Mouse (Mus musculus): ENCODE measurements around the gene Zfp182. TPM values are rescaled to one million over a fixed set of nuclear protein-coding genes. Genes with fewer than 3 reads are reported as not detected.

Gene Zfp182
- 3.4 and 3.8 TPM in 2 replicates for polyA plus RNA-seq (2016; fragmentation: Nextera tagmentation; extraction: Ambion mirVana)

- DNase-seq (ENCODE audit: low spot score) = peak; percentile 88
- Histone ChIP-seq H3K36me3 (no peaks in the 10 kb centered on the region), H3K4me1 (no peaks in the 10 kb centered on the region), H3K4me3 (peak within 1 kb of the TSS; percentile 61), H3K9me3 (no peaks in the 10 kb centered on the region), H3K27me3 (ENCODE audit: insufficient read depth, poor library complexity, severe bottlenecking) (no peaks in the 10 kb centered on the region), H3K27ac (peak within 1 kb of the TSS; percentile 73; the same call in 1 of the 2 replicates)
- WGBS = 15% methylated on average over 25 of the region's 25 CpGs
Measured at GRCm38 (mm10) chrX:21061866-21062543, at the start of gene Zfp182. Zfp182 (minus strand) TSS chrX:21062316.

- no peaks in the 10 kb centered on the region for H3K27me3 ChIP-seq (ENCODE audit: insufficient read depth, poor library complexity, severe bottlenecking)
- no peaks in the 10 kb centered on the region for H3K9me3 ChIP-seq
- no peaks in the 10 kb centered on the region for H3K4me1 ChIP-seq
- no peaks in the 10 kb centered on the region for H3K36me3 ChIP-seq
- 51% methylated on average over 7 of the region's 7 CpGs for WGBS
- no peak for DNase-seq (ENCODE audit: low spot score)
- H3K4me3 ChIP-seq = peak overlapping the region; percentile 58
- no peak overlapping the region for H3K27ac ChIP-seq
Measured at GRCm38 (mm10) chrX:21089867-21090239, 27.7 kb upstream of the Zfp182 start.

- no peaks in the 10 kb centered on the region for H3K36me3 ChIP-seq
- WGBS = 16% methylated on average over 27 of the region's 27 CpGs
- peak within 1 kb of the TSS; percentile 52 for H3K27ac ChIP-seq
- no peaks in the 10 kb centered on the region for H3K27me3 ChIP-seq (ENCODE audit: insufficient read depth, poor library complexity, severe bottlenecking)
- no peaks in the 10 kb centered on the region for H3K4me1 ChIP-seq
- peak; percentile 76 for DNase-seq (ENCODE audit: low spot score)
- peak within 1 kb of the TSS; percentile 58 for H3K4me3 ChIP-seq
- no peaks in the 10 kb centered on the region for H3K9me3 ChIP-seq
Measured at GRCm38 (mm10) chrX:21088983-21089866, 27.1 kb upstream of the Zfp182 start, which contains the start of gene Zfp300. Zfp300 (minus strand) TSS chrX:21089527.

DNA sequence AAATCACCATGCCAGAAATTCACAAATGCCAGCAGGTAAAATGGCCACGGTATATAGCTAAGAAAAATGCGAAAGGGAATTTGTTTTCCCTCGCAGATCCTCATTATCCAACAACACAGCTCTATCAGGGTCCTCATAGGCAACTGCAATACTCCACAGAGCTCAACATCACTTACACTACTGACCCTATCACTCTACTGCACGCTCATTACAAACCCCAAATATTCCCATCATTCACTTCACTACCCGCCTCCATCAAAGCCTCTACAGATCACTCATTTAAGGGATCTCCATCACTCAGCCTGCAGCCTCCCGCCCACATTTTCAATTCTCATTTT is 26.5 kb upstream of the Zfp182 start:
- DNase-seq (ENCODE audit: low spot score) = no peak
- WGBS = 35% methylated on average over 6 of the region's 6 CpGs
- Histone ChIP-seq H3K36me3 (0 out of 2 replicates have a peak, but pooled peaks cover 2% of the 10 kb centered on the region), H3K27me3 (ENCODE audit: insufficient read depth, poor library complexity, severe bottlenecking) (no peaks in the 10 kb centered on the region), H3K4me3 (peak overlapping the region; percentile 58), H3K4me1 (no peaks in the 10 kb centered on the region), H3K27ac (peak overlapping the region; percentile 52), H3K9me3 (no peaks in the 10 kb centered on the region)

GRCm38 (mm10) chrX:21068106-21068505 is 6.0 kb upstream of the Zfp182 start, which contains the start of gene Spaca5:
Spaca5 (plus strand) TSS chrX:21068406.
- no peaks in the 10 kb centered on the region for H3K27me3 ChIP-seq (ENCODE audit: insufficient read depth, poor library complexity, severe bottlenecking)
- no peak for DNase-seq (ENCODE audit: low spot score)
- no peaks in the 10 kb centered on the region for H3K36me3 ChIP-seq
- no peak within 1 kb of the TSS for H3K27ac ChIP-seq
- H3K4me1 ChIP-seq = no peaks in the 10 kb centered on the region
- H3K9me3 ChIP-seq = no peaks in the 10 kb centered on the region
- no peak within 1 kb of the TSS for H3K4me3 ChIP-seq

DNA sequence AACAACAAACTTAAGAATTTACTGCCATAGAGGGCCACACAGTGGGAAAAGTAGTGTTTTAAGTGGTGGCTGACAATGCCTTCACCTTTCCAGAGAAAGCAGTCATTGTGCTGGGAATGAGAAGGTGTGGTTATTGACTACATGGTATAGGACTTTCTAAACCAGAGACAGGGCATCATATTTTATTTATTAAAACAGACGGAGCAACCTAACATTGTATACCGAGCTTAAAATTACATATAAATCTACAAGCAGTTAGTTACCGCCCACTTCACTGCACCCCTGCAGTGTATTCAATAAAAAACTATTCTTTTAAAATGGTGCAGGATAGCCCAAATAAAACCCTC is 401 bp upstream of the Zfp182 start:
- DNase-seq (ENCODE audit: low spot score) = no peak
- H3K4me3 ChIP-seq = peak overlapping the region; percentile 61
- WGBS = 77% methylated on average over 3 of the region's 3 CpGs

DNA sequence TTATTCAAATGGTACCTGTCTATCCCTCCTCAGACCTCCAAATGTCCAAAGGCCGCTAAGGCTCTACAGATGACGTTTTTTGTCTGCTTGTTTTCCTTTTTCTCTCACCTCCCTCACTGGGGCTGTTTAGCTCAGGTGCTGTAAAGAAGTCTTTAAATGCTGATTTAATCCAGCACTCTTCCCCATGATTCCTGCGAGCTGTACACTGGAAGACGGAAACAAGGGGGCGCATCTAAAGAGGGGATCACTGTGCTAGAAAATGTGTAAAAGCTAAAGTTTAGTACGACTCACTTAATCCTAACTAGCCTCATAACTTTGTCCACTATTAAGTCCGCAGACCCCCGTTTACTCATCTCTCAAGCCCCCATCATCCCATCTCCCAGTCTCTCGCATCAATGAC is 656 bp downstream of the Zfp182 start:
- no peaks in the 10 kb centered on the region for H3K4me1 ChIP-seq
- no peak for DNase-seq (ENCODE audit: low spot score)
- WGBS = 25% methylated on average over 9 of the region's 9 CpGs

More for the DNA sequence above, 401 bp upstream of the Zfp182 start:
- H3K27ac ChIP-seq = peak overlapping the region; percentile 56; the same call in 1 of the 2 replicates
- no peaks in the 10 kb centered on the region for H3K4me1 ChIP-seq
- no peaks in the 10 kb centered on the region for H3K9me3 ChIP-seq
- H3K27me3 ChIP-seq (ENCODE audit: insufficient read depth, poor library complexity, severe bottlenecking) = no peaks in the 10 kb centered on the region
- H3K36me3 ChIP-seq = no peaks in the 10 kb centered on the region

GRCm38 (mm10) chrX:20980901-20981300 is 81.2 kb downstream of the Zfp182 start:
- H3K9me3 ChIP-seq = no peaks in the 10 kb centered on the region
- no peak overlapping the region for H3K27ac ChIP-seq
- no peak overlapping the region for H3K4me3 ChIP-seq
- 68% methylated on average over 1 of the region's 1 CpGs for WGBS
- peaks cover 6% of the 10 kb centered on the region; the same call in 1 of the 2 replicates for H3K36me3 ChIP-seq
- no peaks in the 10 kb centered on the region for H3K27me3 ChIP-seq (ENCODE audit: insufficient read depth, poor library complexity, severe bottlenecking)
- no peak for DNase-seq (ENCODE audit: low spot score)
- no peaks in the 10 kb centered on the region for H3K4me1 ChIP-seq

More for the DNA sequence above, 656 bp downstream of the Zfp182 start:
- Histone ChIP-seq H3K4me3 (peak overlapping the region; percentile 61), H3K36me3 (no peaks in the 10 kb centered on the region), H3K27me3 (ENCODE audit: insufficient read depth, poor library complexity, severe bottlenecking) (no peaks in the 10 kb centered on the region), H3K27ac (peak overlapping the region; percentile 73; the same call in 1 of the 2 replicates), H3K9me3 (no peaks in the 10 kb centered on the region)

Other genes starting within 250 kb of the Zfp182 start
- gene Timp1, start 192.2 kb downstream of the Zfp182 start, polyA plus RNA-seq (2016; fragmentation: Nextera tagmentation; extraction: Ambion mirVana) = 24.2 and 29.2 TPM in 2 replicates
- gene Syn1, start 141.3 kb downstream of the Zfp182 start, polyA plus RNA-seq (2016; fragmentation: Nextera tagmentation; extraction: Ambion mirVana) = 0.07 and 0.39 TPM in 2 replicates
- gene Cfp, start 130.8 kb downstream of the Zfp182 start, polyA plus RNA-seq (2016; fragmentation: Nextera tagmentation; extraction: Ambion mirVana) = 2.0 and 3.0 TPM in 2 replicates
- gene Elk1, start 111.7 kb downstream of the Zfp182 start, polyA plus RNA-seq (2016; fragmentation: Nextera tagmentation; extraction: Ambion mirVana) = 12.7 and 13.3 TPM in 2 replicates
- gene Uxt, start 100.3 kb downstream of the Zfp182 start, polyA plus RNA-seq (2016; fragmentation: Nextera tagmentation; extraction: Ambion mirVana) = 63.1 and 65.5 TPM in 2 replicates
- not detected in 2 replicates for gene Spaca5, start 6.1 kb upstream of the Zfp182 start, polyA plus RNA-seq (2016; fragmentation: Nextera tagmentation; extraction: Ambion mirVana)
- gene Zfp300, start 27.2 kb upstream of the Zfp182 start, polyA plus RNA-seq (2016; fragmentation: Nextera tagmentation; extraction: Ambion mirVana) = 0.80 and 1.0 TPM in 2 replicates
- not detected in 2 replicates for gene Ssxa1, start 53.5 kb upstream of the Zfp182 start, polyA plus RNA-seq (2016; fragmentation: Nextera tagmentation; extraction: Ambion mirVana)
- gene Gm21876, start 113.3 kb upstream of the Zfp182 start, polyA plus RNA-seq (2016; fragmentation: Nextera tagmentation; extraction: Ambion mirVana) = not detected in 2 replicates

Data from heart, embryonic 10.5 days (tissue).